Mouse (Mus musculus) CH12.LX (cell line): ENCODE results near the gene Zfand4. TPM values are rescaled to one million over a fixed set of nuclear protein-coding genes. Genes with fewer than 3 reads are reported as not detected.

Experiments
- DNase-seq: peaks from one replicate; pipeline ENCODE4 v3.0.0-alpha.2; 2013; ENCODE audit errors: extremely low read depth
- H3K27ac ChIP-seq: 2 replicates; pipeline ENCODE4 v1.5.1; 2012; ENCODE audit warnings: low read depth, mild to moderate bottlenecking, control low read depth, moderate library complexity; ENCODE audit not compliant: insufficient read depth
- H3K27me3 ChIP-seq: replicated peaks from 2 replicates; pipeline ENCODE3; 2012; ENCODE audit warnings: inconsistent platforms
- H3K36me3 ChIP-seq, 2 experiments: replicated peaks in 1 of 2; 2 replicates each; pipeline versions ENCODE3 to v1.6.1; 2012; ENCODE audit warnings: inconsistent platforms in 1 of 2, low read length in 1 of 2, mild to moderate bottlenecking in 1 of 2, mixed read lengths in 1 of 2, moderate library complexity in 1 of 2; ENCODE audit not compliant: control insufficient read depth in 1 of 2, insufficient read depth in 1 of 2
- H3K4me1 ChIP-seq, 2 experiments: 2 replicates each; pipeline ENCODE4 v1.6.1; 2012; ENCODE audit warnings: inconsistent platforms in 1 of 2, moderate library complexity in 1 of 2; ENCODE audit not compliant: insufficient read depth in 2 of 2, control insufficient read depth in 1 of 2
- H3K4me2 ChIP-seq: 2 replicates; pipeline ENCODE4 v1.6.1; 2012; ENCODE audit warnings: low read depth, mild to moderate bottlenecking, control low read depth; ENCODE audit not compliant: poor library complexity, insufficient read depth, severe bottlenecking
- H3K4me3 ChIP-seq, 3 experiments: fragments of 150-350 bp in 1 of 3; sonication (generic) in 1 of 3; replicated peaks in 1 of 3; 2 replicates each; pipeline versions ENCODE3 to v1.5.1; 2011 to 2012; ENCODE audit warnings: low read depth in 2 of 3, low read length in 2 of 3, mild to moderate bottlenecking in 2 of 3, moderate library complexity in 2 of 3, control low read depth in 1 of 3, improper control_type of control experiment in 1 of 3, inconsistent platforms in 1 of 3, mixed read lengths in 1 of 3; ENCODE audit not compliant: poor library complexity in 1 of 3
- H3K79me2 ChIP-seq: replicated peaks from 2 replicates; pipeline ENCODE4 v1.6.1; 2012; ENCODE audit warnings: mild to moderate bottlenecking, moderate library complexity; ENCODE audit not compliant: control insufficient read depth, poor library complexity, insufficient read depth, severe bottlenecking; ENCODE audit errors: extremely low read depth
- H3K9ac ChIP-seq: 2 replicates; pipeline ENCODE4 v1.6.1; 2012; ENCODE audit warnings: low read depth, mild to moderate bottlenecking, control low read depth, moderate library complexity; ENCODE audit not compliant: insufficient read depth
- H3K9me3 ChIP-seq: replicated peaks from 2 replicates; pipeline ENCODE3; 2012; ENCODE audit warnings: low read length, inconsistent platforms, mixed read lengths
- BHLHE40 ChIP-seq: IDR thresholded peaks from 2 replicates; pipeline ENCODE4 v1.6.1; 2011; ENCODE audit warnings: mild to moderate bottlenecking, low read depth, low read length, improper control_type of control experiment
- CHD1 ChIP-seq: IDR thresholded peaks from 2 replicates; pipeline ENCODE4 v1.6.1; 2012; ENCODE audit warnings: low read depth, low read length, improper control_type of control experiment, inconsistent platforms
- CHD2 ChIP-seq: IDR thresholded peaks from 2 replicates; pipeline ENCODE4 v1.6.1; 2011; ENCODE audit warnings: low read length, improper control_type of control experiment
- E2F4 ChIP-seq: IDR thresholded peaks from 2 replicates; pipeline ENCODE4 v1.6.1; 2011; ENCODE audit warnings: low read depth, low read length, improper control_type of control experiment; ENCODE audit not compliant: insufficient replicate concordance
- ELF1 ChIP-seq: IDR thresholded peaks from 2 replicates; pipeline ENCODE4 v1.6.1; 2014; ENCODE audit warnings: low read depth, mild to moderate bottlenecking, inconsistent platforms, low read length, improper control_type of control experiment
- EP300 ChIP-seq: IDR thresholded peaks from 2 replicates; pipeline ENCODE4 v1.6.1; 2011; ENCODE audit warnings: low read length, improper control_type of control experiment
- ETS1 ChIP-seq: conservative IDR thresholded peaks from 2 replicates; pipeline ENCODE4 v1.6.1; 2012; ENCODE audit warnings: low read depth, mild to moderate bottlenecking, inconsistent platforms, low read length, improper control_type of control experiment, moderate library complexity
- GABPA ChIP-seq: IDR thresholded peaks from 2 replicates; pipeline ENCODE4 v1.6.1; 2012; ENCODE audit warnings: low read depth, low read length, improper control_type of control experiment, inconsistent platforms; ENCODE audit not compliant: insufficient replicate concordance
- JUN ChIP-seq: IDR thresholded peaks from 2 replicates; pipeline ENCODE4 v1.6.1; 2011; ENCODE audit warnings: low read depth, mild to moderate bottlenecking, low read length, improper control_type of control experiment, moderate library complexity; ENCODE audit not compliant: insufficient read depth
- MAFK ChIP-seq: IDR thresholded peaks from 2 replicates; pipeline ENCODE4 v1.6.1; 2011; ENCODE audit warnings: low read length, improper control_type of control experiment; ENCODE audit not compliant: insufficient replicate concordance
- MAX ChIP-seq: IDR thresholded peaks from 2 replicates; pipeline ENCODE4 v1.6.1; 2011; ENCODE audit warnings: low read length, improper control_type of control experiment
- MAZ ChIP-seq: IDR thresholded peaks from 2 replicates; pipeline ENCODE4 v1.6.1; 2012; ENCODE audit warnings: low read depth, mild to moderate bottlenecking, inconsistent platforms, low read length, improper control_type of control experiment, moderate library complexity
- MXI1 ChIP-seq: IDR thresholded peaks from 2 replicates; pipeline ENCODE4 v1.6.1; 2011; ENCODE audit warnings: mild to moderate bottlenecking, low read depth, low read length, improper control_type of control experiment
- MYC ChIP-seq: IDR thresholded peaks from 2 replicates; pipeline ENCODE4 v1.6.1; 2011; ENCODE audit warnings: low read depth, mild to moderate bottlenecking, improper control_type of control experiment, low read length
- NELFE ChIP-seq: IDR thresholded peaks from 2 replicates; pipeline ENCODE4 v1.6.1; 2011; ENCODE audit warnings: low read depth, low read length, improper control_type of control experiment
- NRF1 ChIP-seq: IDR thresholded peaks from 2 replicates; pipeline ENCODE4 v1.6.1; 2014; ENCODE audit warnings: low read depth, mild to moderate bottlenecking, inconsistent platforms, low read length, improper control_type of control experiment, moderate library complexity
- POLR2A ChIP-seq: IDR thresholded peaks from 2 replicates; pipeline ENCODE4 v1.6.1; 2011; ENCODE audit warnings: low read depth, mild to moderate bottlenecking, improper control_type of control experiment, low read length
- RAD21 ChIP-seq: IDR thresholded peaks from 2 replicates; pipeline ENCODE4 v1.6.1; 2011; ENCODE audit warnings: low read depth, mild to moderate bottlenecking, low read length, improper control_type of control experiment, moderate library complexity
- RCOR1 ChIP-seq: conservative IDR thresholded peaks from 2 replicates; pipeline ENCODE4 v1.6.1; 2012; ENCODE audit warnings: low read depth, mild to moderate bottlenecking, inconsistent platforms, low read length, improper control_type of control experiment
- SIN3A ChIP-seq: IDR thresholded peaks from 2 replicates; pipeline ENCODE4 v1.6.1; 2012; ENCODE audit warnings: low read length, improper control_type of control experiment, inconsistent platforms
- SMC3 ChIP-seq: IDR thresholded peaks from 2 replicates; pipeline ENCODE4 v1.6.1; 2011; ENCODE audit warnings: low read depth, low read length, improper control_type of control experiment
- TBP ChIP-seq: conservative IDR thresholded peaks from 2 replicates; pipeline ENCODE4 v1.6.1; 2011; ENCODE audit warnings: low read depth, low read length, improper control_type of control experiment
- UBTF ChIP-seq: IDR thresholded peaks from 2 replicates; pipeline ENCODE4 v1.6.1; 2012; ENCODE audit warnings: low read depth, mild to moderate bottlenecking, inconsistent platforms, low read length, improper control_type of control experiment, moderate library complexity
- USF1 ChIP-seq: IDR thresholded peaks from 2 replicates; pipeline ENCODE4 v1.6.1; 2014; ENCODE audit warnings: low read depth, mild to moderate bottlenecking, inconsistent platforms, low read length, improper control_type of control experiment
- USF2 ChIP-seq: conservative IDR thresholded peaks from 2 replicates; pipeline ENCODE4 v1.6.1; 2011; ENCODE audit warnings: low read depth, low read length, improper control_type of control experiment
- ZC3H11A ChIP-seq: IDR thresholded peaks from 2 replicates; pipeline ENCODE4 v1.6.1; 2012; ENCODE audit warnings: low read depth, mild to moderate bottlenecking, inconsistent platforms, low read length, improper control_type of control experiment
- ZKSCAN1 ChIP-seq: IDR thresholded peaks from 2 replicates; pipeline ENCODE4 v1.6.1; 2012; ENCODE audit warnings: low read depth, inconsistent platforms, low read length, improper control_type of control experiment, borderline replicate concordance
- ZMIZ1 ChIP-seq: IDR thresholded peaks from 2 replicates; pipeline ENCODE4 v1.6.1; 2012; ENCODE audit warnings: low read depth, mild to moderate bottlenecking, inconsistent platforms, low read length, improper control_type of control experiment
- ZNF384 ChIP-seq: IDR thresholded peaks from 2 replicates; pipeline ENCODE4 v1.6.1; 2012; ENCODE audit warnings: low read depth, low read length, improper control_type of control experiment, inconsistent platforms
- dilution Hi-C: fragments of 300-500 bp; cut with MboI; formaldehyde crosslinking; loops from 2 replicates; pipeline ENCODE4 v1.14.3; 2020; ENCODE audit warnings: low sequenced_read_pairs; ENCODE audit not compliant: extremely low pct_unique_long_range_greater_than_20kb, extremely low pct_ligation_motif_present
- in situ Hi-C: fragments of 300-500 bp; cut with MboI; formaldehyde crosslinking; loops from 3 replicates; pipeline ENCODE4 v1.14.3; 2019; ENCODE audit warnings: low sequenced_read_pairs, low pct_ligation_motif_present, low pct_unique_long_range_greater_than_20kb, mixed read lengths
- polyA plus RNA-seq: library from polyadenylated mRNA; unstranded; fragments of >175 nt; gene quantifications from 2 replicates; pipeline ENCODE4 v1.2.1, GENCODE M21; 2012; ENCODE audit warnings: low read depth; ENCODE audit not compliant: insufficient read length
- total RNA-seq, 2 experiments: library from RNA; depleted of rRNA; stranded (reverse); fragments of 300-350 nt in 1 of 2; fragments of >200 nt in 1 of 2; gene quantifications; 2 replicates each; pipeline ENCODE4 v1.2.3; 2012 to 2014

The Zfand4 gene
- total and polyA plus RNA-seq, 3 experiments: 2.2 to 3.8 (median 3.1) TPM

DNA sequence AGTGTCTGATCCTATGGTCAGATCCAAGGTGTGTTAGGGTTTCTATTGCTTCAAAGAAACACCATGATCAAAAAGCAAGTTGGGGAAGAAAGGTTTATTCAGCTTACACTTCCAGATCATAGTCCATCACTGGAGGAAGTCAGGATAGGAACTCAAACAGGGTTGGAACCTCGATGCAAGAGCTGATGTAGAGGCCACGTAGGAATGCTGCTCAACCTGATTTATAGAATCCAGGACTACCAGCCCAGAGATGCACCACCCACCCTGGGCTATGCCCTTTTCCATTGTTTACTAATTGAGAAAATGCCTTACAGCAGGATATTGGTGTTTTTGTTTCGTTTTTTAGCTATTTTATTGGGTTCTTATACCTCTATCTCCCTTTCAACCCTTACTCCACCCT lies 97.4 kb downstream of the Zfand4 start:
- H3K4me3 ChIP-seq: no peak overlapping the region
- H3K4me2 ChIP-seq: no peak overlapping the region
- peaks cover 0 to 4% of the 10 kb centered on the region in 2 experiments; a peak in 1 of 4 replicates for H3K4me1 ChIP-seq
- H3K36me3 ChIP-seq: no peaks in the 10 kb centered on the region
- no peak overlapping the region for H3K9ac ChIP-seq
- H3K27ac ChIP-seq: no peak overlapping the region
- H3K79me2 ChIP-seq: no peaks in the 10 kb centered on the region
- H3K27me3 ChIP-seq: no peaks in the 10 kb centered on the region
- H3K9me3 ChIP-seq: no peaks in the 10 kb centered on the region
- no peak for TF ChIP-seq ETS1
- no peak for TF ChIP-seq RAD21
- no peak for TF ChIP-seq MAX
- no peak for TF ChIP-seq ZNF384
- no peak for TF ChIP-seq NELFE
- TF ChIP-seq BHLHE40: no peak
- TF ChIP-seq CHD1: no peak
- TF ChIP-seq MAFK: no peak
- TF ChIP-seq NRF1: no peak
- TF ChIP-seq SMC3: no peak
- TF ChIP-seq CHD2: no peak
- no peak for TF ChIP-seq ZMIZ1
- TF ChIP-seq POLR2A: no peak
- TF ChIP-seq MXI1: no peak
- TF ChIP-seq UBTF: no peak
- TF ChIP-seq ELF1: no peak
- no peak for TF ChIP-seq EP300
- TF ChIP-seq RCOR1: no peak
- no peak for TF ChIP-seq MYC
- TF ChIP-seq TBP: no peak
- dilution Hi-C loops (no loop called here), in situ Hi-C loops (no loop called here)
- DNase-seq: no peak

DNA sequence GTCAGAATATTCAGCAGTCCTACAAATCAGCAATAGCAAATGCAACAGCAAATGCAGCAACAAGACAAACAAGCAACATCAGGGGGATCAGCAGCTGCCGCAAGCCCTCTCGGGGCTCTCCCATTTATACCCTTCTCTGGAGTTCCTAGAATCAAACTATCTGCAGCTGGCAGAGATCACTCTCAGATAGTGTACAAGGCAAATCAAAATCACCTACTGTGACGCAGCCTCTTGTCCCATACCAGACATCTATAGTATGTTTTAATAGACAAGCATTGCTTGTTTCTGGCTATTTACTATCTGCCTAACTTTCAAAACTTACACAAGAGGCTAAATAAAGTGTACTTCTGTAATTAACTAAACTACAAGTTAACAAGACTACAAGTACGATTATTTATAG lies 98.0 kb downstream of the Zfand4 start:
- H3K4me2 ChIP-seq: no peak overlapping the region
- no peak overlapping the region for H3K9ac ChIP-seq
- no peak overlapping the region for H3K27ac ChIP-seq
- dilution Hi-C loops: no loop called here
- no peak for DNase-seq
- H3K4me1 ChIP-seq: peaks cover 0 to 4% of the 10 kb centered on the region in 2 experiments; a peak in 1 of 4 replicates
- H3K36me3 ChIP-seq: no peaks in the 10 kb centered on the region
- TF ChIP-seq SIN3A: no peak
- TF ChIP-seq JUN: no peak
- no peak for TF ChIP-seq ZNF384
- TF ChIP-seq USF2: no peak
- TF ChIP-seq MYC: no peak
- no peak for TF ChIP-seq E2F4
- TF ChIP-seq NRF1: no peak
- TF ChIP-seq ZC3H11A: no peak
- no peak for TF ChIP-seq EP300
- no peak for TF ChIP-seq MAFK
- TF ChIP-seq USF1: no peak
- TF ChIP-seq GABPA: no peak
- TF ChIP-seq MAZ: no peak
- no peak for TF ChIP-seq RCOR1
- no peak for TF ChIP-seq NELFE
- TF ChIP-seq CHD1: no peak
- TF ChIP-seq ZKSCAN1: no peak
- TF ChIP-seq, all 38 proteins: peak for 0
- Histone ChIP-seq H3K79me2 (no peaks in the 10 kb centered on the region), H3K9me3 (no peaks in the 10 kb centered on the region), H3K27me3 (no peaks in the 10 kb centered on the region), H3K4me3 (no peak overlapping the region)
- in situ Hi-C loops: no loop called here
